8 mouse cellular contexts compared by ENCODE assay signal in genomic region chr19:4206971-4207370, GRCm38 (mm10). TPM values are rescaled to one million over a fixed set of nuclear protein-coding genes. Genes with fewer than 3 reads are reported as not detected.
DNase-seq lines count a peak whose midpoint lies in the region; ATAC-seq lines count a peak whose summit lies in the region.

No protein-coding gene starts in this region.

- peaks cover 23% of the 10 kb centered on the region for H3K4me1 ChIP-seq in liver, embryonic 12.5 days

- no peaks in the 10 kb centered on the region for H3K36me3 ChIP-seq in liver, embryonic 12.5 days

- 3% methylated on average over 2 of the region's 2 CpGs for WGBS in liver, embryonic 12.5 days (ENCODE audit: insufficient replicate concordance)

- peak; percentile 50 for ATAC-seq in liver, embryonic 12.5 days
- ATAC-seq in neutrophil, adult 5-6 weeks (ENCODE audit: extremely low read depth, insufficient number of reproducible peaks, low FRiP score, poor library complexity, severe bottlenecking) = peak; percentile 65
- ATAC-seq in activated CD4-positive, CD25-positive, alpha-beta regulatory T cell, adult 4 months = no peak

- no peak overlapping the region for H3K27ac ChIP-seq in liver, embryonic 12.5 days

- H3K27me3 ChIP-seq in liver, embryonic 12.5 days (replicated peaks) = peaks cover 78% of the 10 kb centered on the region

- H3K9ac ChIP-seq in liver, embryonic 12.5 days = no peak overlapping the region

- no peak overlapping the region for H3K4me3 ChIP-seq in liver, embryonic 12.5 days

- DNase-seq in A20 (ENCODE audit: low read depth, low spot score) (peak; percentile 67), MN1 (ENCODE audit: low spot score) (peak; percentile 74)
- DNase-seq in cerebellum, postnatal 10 days = peak; percentile 83
- peak; percentile 62 for DNase-seq in gastrocnemius, postnatal 10 days
- DNase-seq in kidney, adult 11 months = peak; percentile 79

- no peaks in the 10 kb centered on the region for H3K9me3 ChIP-seq in liver, embryonic 12.5 days (replicated peaks)

- no peak overlapping the region for H3K4me2 ChIP-seq in liver, embryonic 12.5 days

RNA-seq across cellular contexts. Expression of gene Rad9a, which starts 5.5 kb away (rescaled TPM):
- 1 to 10 TPM; 4.1 to 6.0 TPM for total RNA-seq in gastrocnemius, postnatal 10 days (2021)
- polyA plus RNA-seq in liver, embryonic 12.5 days (2016; fragmentation: Nextera tagmentation; extraction: Ambion mirVana) = 26.5 and 26.8 TPM in 2 replicates
- total RNA-seq in neutrophil, adult 5-6 weeks (2017) = 35.1 and 44.3 TPM in 2 replicates
- 10 to 100 TPM; 37.7 to 40.3 TPM for polyA plus RNA-seq in activated CD4-positive, CD25-positive, alpha-beta regulatory T cell, adult 4 months (2017; shearing (Covaris generic))

RNA-seq across cellular contexts. Expression of gene Clcf1, which starts 7.1 kb away (rescaled TPM):
- total RNA-seq in gastrocnemius, postnatal 10 days (2021) = 1 to 10 TPM in 1 of 2 experiments, under 1 TPM in 1; 0.47 to 2.2 TPM
- 0.73 and 1.3 TPM in 2 replicates for polyA plus RNA-seq in liver, embryonic 12.5 days (2016; fragmentation: Nextera tagmentation; extraction: Ambion mirVana)
- 52.0 and 61.9 TPM in 2 replicates for total RNA-seq in neutrophil, adult 5-6 weeks (2017)
- 10 to 100 TPM; 19.7 to 29.7 TPM for polyA plus RNA-seq in activated CD4-positive, CD25-positive, alpha-beta regulatory T cell, adult 4 months (2017; shearing (Covaris generic))

RNA-seq across cellular contexts. Expression of gene AC109138.7, which starts 7.2 kb away (rescaled TPM):
- total RNA-seq in gastrocnemius, postnatal 10 days (2021) = not detected
- polyA plus RNA-seq in liver, embryonic 12.5 days (2016; fragmentation: Nextera tagmentation; extraction: Ambion mirVana) = not detected in 2 replicates
- not detected in 2 replicates for total RNA-seq in neutrophil, adult 5-6 weeks (2017)
- not detected for polyA plus RNA-seq in activated CD4-positive, CD25-positive, alpha-beta regulatory T cell, adult 4 months (2017; shearing (Covaris generic))

RNA-seq across cellular contexts. Expression of gene Ppp1ca, which starts 15.1 kb away (rescaled TPM):
- 100 to 1,000 TPM; 339 to 348 TPM for total RNA-seq in gastrocnemius, postnatal 10 days (2021)
- polyA plus RNA-seq in liver, embryonic 12.5 days (2016; fragmentation: Nextera tagmentation; extraction: Ambion mirVana) = 572 and 577 TPM in 2 replicates
- 535 and 541 TPM in 2 replicates for total RNA-seq in neutrophil, adult 5-6 weeks (2017)
- 1,000 to 10,000 TPM in 1 of 2 experiments, 100 to 1,000 TPM in 1; 945 to 1,075 TPM for polyA plus RNA-seq in activated CD4-positive, CD25-positive, alpha-beta regulatory T cell, adult 4 months (2017; shearing (Covaris generic))

RNA-seq across cellular contexts. Expression of gene Tbc1d10c, which starts 15.9 kb away (rescaled TPM):
- 1 to 10 TPM; 3.2 to 3.8 TPM for total RNA-seq in gastrocnemius, postnatal 10 days (2021)
- polyA plus RNA-seq in liver, embryonic 12.5 days (2016; fragmentation: Nextera tagmentation; extraction: Ambion mirVana) = 4.3 and 4.9 TPM in 2 replicates
- 231 and 269 TPM in 2 replicates for total RNA-seq in neutrophil, adult 5-6 weeks (2017)
- polyA plus RNA-seq in activated CD4-positive, CD25-positive, alpha-beta regulatory T cell, adult 4 months (2017; shearing (Covaris generic)) = 100 to 1,000 TPM; 548 to 733 TPM

Comparison
In these comparisons a context has a peak if more than half of its experiments do, and no peak if none do; other contexts are left out.
1. RNA of gene Clcf1, which starts 7.1 kb away (total RNA-seq): 52.0 to 61.9 TPM in neutrophil, adult 5-6 weeks; 0.47 to 2.2 TPM in gastrocnemius, postnatal 10 days; every median in the first group is over 10 times any median in the second.
2. Peak in every context shown above with its lines, with median percentiles within 50 percentile points of each other: DNase-seq.